Mouse (Mus musculus) testis, postnatal 14 days (tissue): ENCODE data around the gene Iqch.
A peak's percentile ranks its signal among the peaks of the same experiment; 100 is the strongest.
"Not testable (repeated sequence)": the region's sequence is repeated elsewhere in the genome, so short reads cannot be mapped to it uniquely, and the experiment has no call there.

Experiments used
- DNase-seq: peaks from one replicate; pipeline ENCODE4 v3.0.0; 2021; ENCODE audit warnings: low spot score

The Iqch gene

DNA sequence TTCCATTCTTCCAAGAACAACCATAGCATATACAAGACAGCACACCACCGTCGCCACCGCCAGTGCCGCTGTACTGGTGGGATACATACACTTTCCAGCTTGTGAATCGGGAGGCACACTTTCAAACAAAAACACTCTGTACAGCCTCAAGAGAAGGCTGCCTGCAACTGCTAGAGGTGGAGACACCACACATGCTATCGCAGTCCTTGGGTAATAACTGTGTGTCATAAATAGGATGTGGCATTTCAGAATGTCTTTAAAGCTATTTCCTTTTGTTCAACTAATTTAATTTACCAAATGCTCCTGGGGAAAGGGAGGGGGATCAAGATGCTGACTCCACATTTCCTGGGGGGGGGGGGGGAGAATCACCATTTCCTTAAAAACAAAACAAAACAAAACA is 34.0 kb downstream of the Iqch start:
- DNase-seq = no peak

DNA sequence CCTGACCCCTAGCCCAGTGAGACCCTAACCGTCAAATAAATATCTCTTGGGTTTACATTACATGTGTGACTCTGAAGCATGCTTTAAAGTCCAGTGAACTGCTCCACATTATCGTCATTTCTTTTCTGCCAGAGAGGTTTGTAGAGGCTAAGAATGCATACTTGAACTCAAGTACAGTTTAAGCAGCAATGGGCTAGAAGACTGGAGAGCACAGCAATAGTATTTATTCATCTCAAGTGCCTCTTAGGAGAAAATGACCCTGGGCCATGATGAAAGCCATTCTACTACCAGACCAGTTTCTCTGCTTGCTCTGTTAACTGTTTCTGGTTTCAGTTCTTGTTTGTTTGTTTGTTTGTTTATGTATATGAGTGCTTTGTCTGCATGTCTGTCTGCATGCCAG is 38.9 kb downstream of the Iqch start:
- no peak for DNase-seq

DNA sequence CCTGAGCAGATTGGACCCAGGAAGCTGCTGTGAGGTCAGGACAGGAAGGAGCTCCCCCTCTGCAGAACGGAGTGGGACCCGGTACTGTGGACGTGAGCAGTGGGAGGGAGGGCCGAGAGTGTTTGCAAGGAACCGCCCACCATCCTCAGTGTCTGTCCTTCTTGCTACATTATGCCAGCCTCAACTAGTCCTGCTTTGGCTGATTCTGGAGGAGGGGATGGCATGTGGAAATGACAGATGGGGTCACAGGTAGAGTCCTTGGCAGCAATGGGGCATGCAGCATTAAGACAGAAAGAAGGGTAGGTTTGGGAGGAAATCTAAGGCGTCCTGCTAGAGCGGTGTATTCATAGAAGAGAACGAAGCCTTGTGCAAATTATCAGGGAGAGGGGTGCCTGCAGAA is 40.4 kb downstream of the Iqch start:
- DNase-seq = no peak

DNA sequence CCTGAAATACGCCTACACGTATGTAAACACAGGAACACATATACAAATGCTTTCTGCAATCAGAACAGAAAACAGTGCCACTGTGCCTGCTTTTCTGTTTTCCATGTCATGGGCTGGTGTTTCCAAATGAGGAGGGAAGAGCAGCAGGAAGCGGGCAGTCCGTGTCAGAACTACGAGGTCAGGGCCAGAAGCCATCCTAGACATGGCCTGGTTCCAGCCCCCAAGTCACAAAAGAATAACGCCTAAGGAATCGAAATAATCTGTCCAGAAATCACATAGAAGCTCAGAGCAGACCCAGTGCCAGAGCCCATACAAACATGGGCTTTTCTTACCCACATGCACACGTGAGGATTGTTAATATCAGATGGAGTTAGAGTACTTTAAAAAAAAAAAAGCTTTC is 45.4 kb downstream of the Iqch start:
- no peak for DNase-seq

DNA sequence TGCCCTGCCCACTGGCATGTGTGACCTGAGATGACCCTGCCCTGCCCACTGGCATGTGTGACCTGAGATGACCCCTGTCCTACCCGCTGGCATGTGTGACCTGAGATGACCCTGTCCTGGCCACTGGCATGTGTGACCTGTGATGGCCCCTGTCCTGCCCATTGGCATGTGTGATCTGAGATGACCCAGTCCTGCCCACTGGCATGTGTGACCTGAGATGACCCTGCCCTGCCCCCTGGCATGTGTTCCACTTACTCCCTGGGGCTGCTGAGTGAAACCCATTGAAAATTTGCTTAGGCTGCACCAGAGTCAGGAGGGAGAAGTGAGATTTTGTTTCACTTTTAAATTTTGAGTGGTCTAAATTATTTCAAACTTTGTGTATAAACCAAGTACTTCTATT is 46.0 kb downstream of the Iqch start:
- no peak for DNase-seq

DNA sequence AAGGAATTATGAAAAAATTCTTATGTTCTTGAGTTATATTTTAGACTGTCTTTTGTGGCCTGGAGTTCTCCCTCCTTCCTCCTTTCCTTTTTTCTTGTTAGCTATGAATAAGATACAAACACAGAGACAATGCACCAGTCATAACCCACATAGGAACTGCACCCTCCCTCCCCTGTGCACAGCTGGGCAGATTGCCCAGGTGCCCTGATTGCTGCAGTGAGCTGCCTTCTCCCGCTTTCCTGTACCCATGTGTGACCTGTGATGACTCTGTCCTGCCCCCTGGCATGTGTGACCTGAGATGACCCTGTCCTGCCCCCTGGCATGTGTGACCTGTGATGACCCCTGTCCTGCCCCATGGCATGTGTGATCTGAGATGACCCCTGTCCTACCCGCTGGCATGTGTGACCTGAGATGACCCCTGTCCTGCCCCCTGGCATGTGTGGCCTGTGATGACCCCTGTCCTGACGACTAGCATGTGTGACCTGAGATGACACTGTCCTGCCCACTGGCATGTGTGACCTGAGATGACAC is 46.8 kb downstream of the Iqch start:
- DNase-seq = peak; percentile 52

DNA sequence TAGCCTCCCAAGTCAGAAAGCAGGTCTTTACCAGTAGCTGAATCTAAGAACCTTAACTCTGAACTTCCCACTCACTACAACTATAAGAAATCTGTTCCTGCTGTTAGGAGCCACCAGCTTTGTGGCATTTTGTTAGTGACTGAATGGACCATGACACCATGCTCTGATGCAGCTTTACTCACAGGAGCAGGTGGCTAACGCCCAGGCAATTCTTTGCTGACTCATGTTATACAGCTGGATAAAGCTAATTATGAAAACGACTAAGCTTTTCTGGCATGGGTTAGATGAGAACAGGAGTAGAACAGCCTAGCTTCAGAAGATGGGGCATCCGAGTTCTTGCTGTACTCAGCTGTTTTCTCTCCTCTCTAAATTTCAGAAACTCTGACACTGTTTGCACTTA is 48.7 kb downstream of the Iqch start:
- no peak for DNase-seq

DNA sequence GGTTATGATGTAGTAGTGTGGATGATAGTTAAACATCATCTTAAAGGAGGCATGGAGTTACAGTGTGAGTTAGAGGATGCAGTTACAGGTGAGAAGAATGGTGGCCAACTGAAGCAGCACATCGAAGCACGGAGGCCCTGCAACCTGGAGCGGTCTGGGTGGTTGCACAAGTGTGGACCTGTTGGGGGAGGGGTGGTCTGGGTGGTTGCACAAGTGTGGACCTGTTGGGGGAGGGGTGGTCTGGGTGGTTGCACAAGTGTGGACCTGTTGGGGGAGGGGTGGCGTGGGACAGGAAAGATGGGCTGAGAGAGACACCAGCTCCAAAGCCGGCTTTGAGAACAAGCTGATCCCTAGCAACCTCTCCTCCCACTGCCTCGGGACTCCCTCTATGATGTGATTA is 51.6 kb downstream of the Iqch start:
- DNase-seq = not testable (repeated sequence)

DNA sequence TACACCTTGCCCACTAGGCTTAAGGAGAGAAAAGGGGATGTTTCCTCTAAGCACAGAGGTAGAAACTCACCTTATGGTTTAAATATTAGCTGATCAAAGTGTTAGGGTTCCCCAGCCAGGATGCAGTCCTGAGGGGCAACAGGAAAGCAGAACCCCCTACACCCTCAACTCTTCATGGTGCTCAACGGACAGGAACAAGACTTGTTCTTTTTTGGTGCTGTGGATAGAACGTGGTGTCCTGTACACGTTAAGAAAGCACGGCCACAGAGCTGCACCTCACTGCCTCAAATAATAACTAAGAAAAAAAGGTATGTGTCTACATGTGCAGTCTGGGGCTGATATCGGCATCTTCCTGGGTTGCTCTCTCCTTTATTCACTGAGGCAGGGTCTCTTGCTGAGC is 53.3 kb downstream of the Iqch start:
- DNase-seq = no peak

DNA sequence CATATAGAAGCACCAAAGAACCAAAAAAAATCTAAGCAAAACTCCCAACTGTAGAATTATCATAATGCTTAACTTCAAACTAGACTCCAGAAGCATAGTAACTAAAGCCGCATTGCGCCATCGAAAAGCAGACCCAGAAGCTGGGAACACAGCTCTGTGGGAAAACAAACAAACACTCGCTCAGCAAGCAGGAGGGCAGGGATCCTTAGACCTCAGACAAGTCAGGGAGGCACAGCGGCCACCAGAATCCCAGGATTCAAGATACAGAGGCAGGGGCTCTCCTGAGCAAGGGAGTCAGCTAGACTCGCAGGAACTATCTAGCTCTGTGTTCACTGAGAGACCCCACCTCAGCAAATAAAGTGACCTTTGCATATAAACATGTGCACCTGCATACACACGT is 60.4 kb downstream of the Iqch start:
- DNase-seq = no peak

DNA sequence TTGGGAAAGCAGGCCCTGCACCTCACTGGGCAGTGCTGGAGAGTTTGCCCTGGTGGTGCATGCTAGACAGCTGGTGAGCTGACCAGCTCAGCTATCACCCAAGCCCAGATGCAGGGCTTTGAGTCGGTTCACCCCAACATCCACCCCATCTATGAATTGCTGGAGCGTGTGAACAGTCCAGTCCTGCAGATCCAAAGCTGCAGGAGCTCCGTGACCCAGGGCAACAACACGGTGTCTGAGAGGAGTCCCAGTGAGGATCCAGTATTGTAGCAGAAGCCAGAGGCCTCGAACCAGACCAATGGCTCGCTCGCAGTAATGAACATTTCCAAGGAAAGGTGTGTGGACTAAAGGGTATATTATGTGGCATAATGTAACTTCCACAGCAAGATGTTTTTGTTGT is 61.0 kb downstream of the Iqch start:
- no peak for DNase-seq

DNA sequence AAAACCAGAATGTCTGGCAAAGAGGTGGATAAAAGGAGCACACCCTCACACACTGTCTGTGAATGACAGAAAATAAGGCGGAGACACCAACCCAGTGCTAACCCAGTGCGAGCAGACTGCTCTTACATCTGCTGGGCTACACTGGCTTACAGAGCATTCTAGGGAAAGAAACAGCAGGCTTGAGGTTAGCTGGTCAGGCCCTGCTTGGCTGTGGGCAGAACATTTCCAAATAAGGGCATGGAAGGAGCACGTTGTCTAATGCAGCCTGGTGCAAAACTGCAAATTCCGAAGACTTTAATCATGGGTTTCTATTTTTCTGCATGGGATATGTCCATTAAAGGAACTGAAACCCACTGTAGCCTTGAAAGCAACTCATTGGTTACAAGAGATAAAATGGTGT is 64.8 kb downstream of the Iqch start:
- no peak for DNase-seq

DNA sequence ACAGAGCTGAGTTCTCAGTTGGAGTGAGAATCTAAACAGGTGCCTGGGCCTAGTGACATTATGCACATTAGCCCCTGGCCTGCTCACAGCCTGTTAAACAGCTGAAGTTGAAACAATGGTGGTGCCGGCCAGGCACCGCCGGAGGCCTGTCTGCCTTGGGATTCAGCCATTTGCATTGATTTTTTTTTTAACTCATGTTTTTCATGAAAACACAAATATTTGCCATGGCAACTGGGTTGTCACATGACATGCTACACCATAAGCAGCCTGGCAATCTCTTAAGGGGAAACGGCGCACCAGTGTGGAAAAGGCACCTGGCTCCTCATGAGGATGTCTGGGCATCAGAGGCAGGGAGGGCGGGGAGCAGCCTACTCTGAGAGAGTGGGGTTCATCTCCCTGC is 67.3 kb downstream of the Iqch start:
- no peak for DNase-seq

DNA sequence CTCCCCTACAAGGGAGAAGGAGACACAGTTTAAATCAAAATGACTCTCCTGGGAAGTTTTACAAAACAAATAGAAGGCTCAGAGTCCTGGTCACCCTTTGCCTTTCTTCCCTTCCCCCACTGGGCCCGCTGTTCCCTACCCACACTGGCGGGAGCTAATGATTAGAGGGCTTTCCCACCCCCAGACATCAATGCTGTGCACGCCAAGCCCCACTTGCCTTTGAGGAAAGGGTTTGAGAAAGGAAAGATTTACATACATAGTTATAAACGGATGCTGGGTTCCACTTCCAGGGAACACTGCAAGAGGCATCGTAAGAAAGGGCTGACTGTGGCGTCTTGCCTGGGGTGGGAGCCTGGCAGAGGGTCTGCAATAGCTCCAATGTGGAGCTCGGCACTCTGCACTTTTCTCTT is 67.9 kb downstream of the Iqch start:
- no peak for DNase-seq

DNA sequence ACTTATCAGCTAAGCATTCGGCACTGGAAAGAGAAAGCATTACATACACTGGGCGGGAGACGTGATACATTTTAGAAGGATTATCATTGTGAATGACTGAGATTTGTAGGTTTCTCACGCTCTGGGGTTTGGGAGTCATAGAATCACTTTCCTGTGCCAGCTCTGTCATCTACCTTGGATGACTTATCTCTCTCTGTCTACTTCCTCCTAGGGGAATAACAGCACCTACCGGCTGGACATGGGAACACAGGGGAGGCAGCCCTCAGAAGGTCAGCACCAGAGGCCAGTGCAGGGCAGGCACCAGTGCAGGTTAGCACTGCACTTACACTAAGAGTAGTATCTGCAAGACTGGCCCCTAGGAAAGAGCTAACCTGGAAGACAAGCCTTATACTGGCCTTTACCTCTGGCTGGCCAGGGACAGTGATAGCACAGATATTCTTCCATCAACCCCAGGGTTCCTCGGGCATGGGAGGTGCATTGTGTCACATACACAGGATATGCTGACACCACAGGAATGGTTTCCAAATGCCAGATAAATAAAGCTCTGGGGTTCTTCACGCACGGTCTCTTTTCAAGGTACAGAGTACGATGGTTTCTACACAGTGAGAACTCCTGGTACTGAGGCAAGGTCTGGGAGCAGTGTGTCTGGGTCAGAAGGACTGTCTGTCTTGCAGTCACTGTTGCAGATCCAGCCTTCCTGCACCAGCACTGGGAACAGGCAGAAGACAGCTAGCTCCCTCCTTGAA is 69.2 kb downstream of the Iqch start:
- no peak for DNase-seq

DNA sequence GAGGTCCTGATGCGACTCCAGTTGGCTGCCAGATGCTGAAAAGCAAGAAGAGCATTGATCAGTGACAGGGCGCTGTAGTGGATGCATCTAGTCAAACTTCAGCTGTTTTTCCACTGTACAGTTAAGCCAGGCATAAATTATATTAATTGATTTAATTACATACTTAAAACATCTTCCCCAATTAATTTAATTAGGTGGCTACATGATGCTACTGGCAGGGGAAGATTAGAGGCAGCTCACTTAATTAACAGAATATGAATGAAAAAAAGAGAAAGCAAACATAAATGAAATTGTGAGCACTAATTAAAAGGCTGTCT is 78.4 kb downstream of the Iqch start:
- no peak for DNase-seq

DNA sequence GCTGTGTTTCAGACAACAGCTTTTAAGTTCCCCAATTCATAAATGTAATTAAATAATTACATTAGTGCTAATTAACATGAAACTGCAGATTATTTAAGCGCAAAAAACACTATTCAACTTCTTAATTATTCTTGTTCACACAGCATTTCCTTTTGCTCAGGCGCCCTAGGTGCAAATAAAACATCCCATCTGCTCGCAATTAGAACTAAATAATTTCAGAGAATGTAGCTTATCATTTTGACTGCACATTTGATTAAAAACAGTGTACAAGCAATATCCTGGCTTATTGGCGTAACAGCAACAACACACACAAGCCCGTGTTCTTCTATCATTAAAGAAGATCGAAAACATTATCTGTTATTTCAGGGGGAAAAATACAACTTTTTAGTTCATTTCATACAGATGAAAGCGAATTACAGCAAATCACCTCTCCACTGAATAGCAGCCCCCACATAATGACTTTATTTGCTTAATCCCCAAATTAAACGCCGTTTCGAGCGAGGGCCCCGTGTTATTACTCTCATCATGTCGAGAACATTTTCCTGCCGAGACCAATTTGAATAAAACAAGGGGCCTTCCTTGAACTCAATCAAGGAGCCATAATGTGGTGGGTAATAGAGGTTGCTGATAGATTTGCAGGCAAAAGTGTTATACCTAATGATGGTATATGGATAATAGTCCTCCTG is 78.9 kb downstream of the Iqch start:
- DNase-seq = no peak

DNA sequence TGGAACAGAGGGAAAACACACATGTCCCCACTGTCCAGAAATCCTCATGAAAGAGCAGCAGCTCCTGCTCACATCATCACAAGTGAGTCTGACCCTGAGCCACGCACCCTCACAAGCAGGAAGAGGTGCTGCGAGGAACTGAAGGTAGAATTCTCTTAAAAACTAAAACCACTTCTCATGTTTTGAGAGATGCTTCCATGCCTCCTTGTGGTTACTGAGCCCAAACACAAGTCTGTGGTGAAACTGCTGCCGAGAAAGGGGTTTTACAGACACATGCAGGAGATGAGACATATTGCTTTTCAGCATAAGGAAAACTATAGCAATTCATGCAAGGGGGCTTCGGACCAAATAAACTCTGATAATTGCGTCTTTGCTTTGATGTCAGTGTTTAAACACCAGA is 89.4 kb downstream of the Iqch start:
- DNase-seq = no peak

DNA sequence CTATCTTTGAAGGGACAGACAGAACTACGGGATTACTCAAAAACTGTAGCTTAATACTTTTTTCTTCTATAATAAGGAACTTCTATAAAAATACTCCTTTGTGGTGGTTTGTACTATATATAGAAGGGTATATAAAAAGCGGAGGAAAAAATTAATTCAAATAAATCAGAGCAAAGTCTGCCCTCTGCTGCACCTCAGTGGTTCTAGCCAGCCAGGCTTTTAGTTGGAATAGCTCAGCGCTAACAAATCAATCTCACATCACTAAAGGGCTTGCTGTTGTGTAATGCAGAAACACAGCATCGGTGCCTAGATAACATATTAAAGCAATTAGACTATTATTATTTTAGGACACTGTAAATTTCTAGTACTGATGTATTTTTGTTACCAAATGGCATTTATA is 91.3 kb downstream of the Iqch start:
- no peak for DNase-seq

DNA sequence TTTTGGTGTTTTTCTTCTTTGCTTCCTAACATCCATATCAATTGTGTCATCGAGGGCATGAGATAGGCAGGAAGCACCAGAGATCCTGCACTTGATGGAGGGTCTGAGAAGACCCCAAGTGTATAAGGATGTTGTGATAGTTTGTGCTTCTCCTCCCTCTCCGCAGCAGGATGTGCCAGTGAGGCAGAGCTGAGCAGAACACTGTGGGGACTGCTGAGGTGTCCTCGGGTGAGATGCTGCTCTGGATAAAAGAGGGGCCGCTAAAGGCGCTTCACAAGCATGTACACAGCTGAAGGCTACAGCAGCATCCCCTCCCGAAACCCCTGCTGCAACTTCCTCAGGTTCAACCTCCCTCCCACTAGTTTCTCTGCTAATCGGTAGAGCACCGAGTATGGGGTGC is 95.2 kb downstream of the Iqch start:
- no peak for DNase-seq

DNA sequence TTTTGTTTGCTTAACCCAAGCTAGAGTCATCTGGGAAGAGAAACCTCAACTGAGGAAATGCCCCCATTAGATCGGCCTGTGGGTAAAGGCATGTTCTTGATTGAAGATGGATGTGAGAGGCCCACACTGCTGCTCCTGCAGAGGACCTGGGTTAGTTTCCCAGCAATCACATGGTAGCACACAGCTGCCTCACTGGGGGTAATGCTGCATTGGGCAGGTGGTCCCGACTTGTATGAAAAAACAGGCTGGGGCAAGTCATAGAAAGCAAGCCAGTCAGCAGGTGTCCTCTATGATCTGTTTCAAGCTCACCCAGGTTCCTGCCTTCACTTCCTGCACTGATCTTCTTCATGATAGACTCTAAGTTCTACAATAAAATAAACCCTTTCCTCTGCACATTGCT is 98.4 kb downstream of the Iqch start:
- no peak for DNase-seq

DNA sequence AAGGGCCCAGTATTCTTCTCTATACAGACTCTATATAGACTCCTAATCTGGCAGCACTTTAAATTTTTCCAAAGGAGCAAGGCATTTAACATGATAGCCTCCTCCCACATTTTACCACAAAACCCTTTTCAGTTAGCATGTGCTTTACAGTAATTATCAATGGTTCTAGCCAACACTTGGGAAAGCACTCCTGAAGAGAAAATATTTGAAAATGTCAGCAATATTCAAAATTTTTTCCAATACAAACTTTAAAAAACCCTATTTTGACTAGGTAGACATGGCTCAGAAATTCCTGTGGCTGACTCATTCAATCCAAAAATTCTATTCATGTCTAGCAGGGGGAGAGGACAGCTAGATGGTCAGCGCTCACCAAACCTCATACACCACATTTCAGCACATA is 100.8 kb downstream of the Iqch start:
- DNase-seq = no peak

DNA sequence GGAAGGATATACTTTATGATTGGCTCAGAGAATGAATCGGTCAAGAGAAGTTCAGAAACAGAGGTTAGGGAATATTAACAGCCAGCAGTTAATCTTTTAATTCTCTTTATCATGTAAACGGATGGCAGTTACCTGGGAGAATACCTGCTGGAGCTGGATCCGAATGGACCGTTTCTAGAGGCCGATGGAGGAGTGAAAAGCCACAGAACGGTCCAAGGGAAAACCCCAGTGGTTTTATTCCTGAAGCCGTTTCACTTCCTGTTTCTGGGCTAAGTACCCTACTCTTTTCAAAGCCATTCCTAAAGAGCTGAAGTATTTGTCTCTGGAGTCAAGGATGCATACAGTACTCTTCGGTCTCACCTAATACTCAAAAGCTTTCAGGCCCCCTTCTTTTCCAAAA is 102.4 kb downstream of the Iqch start:
- no peak for DNase-seq

DNA sequence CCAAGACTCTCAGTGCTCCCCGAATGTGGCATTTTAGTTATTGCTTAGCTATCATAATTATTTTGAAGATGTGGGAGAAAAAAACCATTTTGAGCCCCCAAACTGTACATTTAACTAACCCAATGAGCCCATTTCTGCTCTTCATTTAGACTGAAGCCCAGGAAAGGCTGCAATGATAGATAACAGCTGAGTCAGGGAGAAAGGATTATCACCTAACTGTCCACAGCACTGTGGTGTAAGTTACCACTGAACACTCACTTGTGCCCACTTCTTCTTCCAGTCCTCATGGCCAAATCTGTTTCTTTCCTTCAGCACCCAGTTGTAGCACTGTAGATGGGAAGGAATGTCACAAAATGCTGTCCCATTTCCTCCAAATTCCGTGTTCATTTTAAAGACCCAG is 106.5 kb downstream of the Iqch start:
- DNase-seq = no peak
